Mouse (Mus musculus) lung, postnatal 0 days (tissue): ENCODE results near the gene Usp30.

ENCODE experiments used
- CTCF ChIP-seq: IDR thresholded peaks from 2 replicates; pipeline ENCODE4 v1.5.1; 2016; ENCODE audit warnings: antibody characterized with exemption, mild to moderate bottlenecking
- EP300 ChIP-seq: IDR thresholded peaks from 2 replicates; pipeline ENCODE4 v1.6.1; 2016; ENCODE audit warnings: antibody characterized with exemption, mild to moderate bottlenecking, control low read depth

GRCm38 (mm10) chr5:114077009-114077408, 11.7 kb downstream of the Usp30 start:
- TF ChIP-seq CTCF (no peak), EP300 (no peak)
